Mouse (Mus musculus) Muller cell, postnatal 12 days (primary cell): ENCODE data around the gene Rbm17.
A peak's percentile ranks its signal among the peaks of the same experiment; 100 is the strongest.
"Not testable (repeated sequence)": the region's sequence is repeated elsewhere in the genome, so short reads cannot be mapped to it uniquely, and the experiment has no call there.

Experiments used
- DNase-seq: peaks from one replicate; pipeline ENCODE4 v3.0.0-alpha.2; 2015; ENCODE audit errors: inconsistent ontology term

Gene Rbm17

DNA sequence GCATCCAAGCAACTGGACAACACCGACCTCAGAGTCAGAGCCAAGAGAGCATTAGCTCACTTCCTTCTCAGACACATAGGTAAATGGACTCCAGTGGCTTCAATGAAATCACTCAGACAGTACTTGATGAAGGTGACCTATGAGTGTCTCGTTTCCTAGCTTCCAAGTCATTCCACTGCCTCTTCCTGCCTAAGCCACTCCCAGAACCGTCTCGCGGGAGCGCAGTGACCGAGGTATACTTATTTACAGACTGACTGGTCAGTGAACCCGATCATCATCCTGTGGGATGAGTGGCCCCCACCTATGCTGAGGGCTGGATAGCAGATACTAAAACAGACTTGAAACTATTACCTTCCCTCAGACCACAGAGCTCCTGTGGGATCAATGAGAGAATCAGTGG lies 57.9 kb downstream of the Rbm17 start:
- DNase-seq: no peak

GRCm38 (mm10) chr2:11545380-11545779 lies 58.6 kb downstream of the Rbm17 start:
- DNase-seq: no peak

DNA sequence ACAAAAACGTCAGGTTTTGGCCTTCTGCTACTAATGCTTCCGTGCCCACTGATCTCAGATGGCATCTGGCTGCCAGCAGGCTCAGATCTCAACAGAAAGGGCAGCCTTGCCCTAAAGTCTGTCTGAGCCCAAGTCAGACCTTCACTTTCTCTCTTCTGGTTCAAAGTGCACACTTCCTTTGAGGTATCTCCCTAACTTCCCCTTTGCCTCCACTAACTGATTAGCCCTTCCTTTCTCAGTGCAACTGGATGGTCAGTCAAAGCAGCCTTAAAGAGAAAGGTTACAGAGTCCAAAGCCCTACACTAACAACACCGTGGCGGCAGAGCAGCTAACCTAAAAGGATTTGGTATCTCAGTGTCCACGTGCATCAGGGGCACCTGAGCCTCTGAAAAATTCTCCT lies 59.6 kb downstream of the Rbm17 start:
- no peak for DNase-seq

- no peak for DNase-seq
Measured at GRCm38 (mm10) chr2:11543158-11543557, 60.8 kb downstream of the Rbm17 start.

GRCm38 (mm10) chr2:11542640-11543039 lies 61.3 kb downstream of the Rbm17 start:
- peak; percentile 52 for DNase-seq

GRCm38 (mm10) chr2:11542121-11542520 lies 61.8 kb downstream of the Rbm17 start:
- no peak for DNase-seq

GRCm38 (mm10) chr2:11541528-11541927 lies 62.4 kb downstream of the Rbm17 start:
- DNase-seq: not testable (repeated sequence)

DNA sequence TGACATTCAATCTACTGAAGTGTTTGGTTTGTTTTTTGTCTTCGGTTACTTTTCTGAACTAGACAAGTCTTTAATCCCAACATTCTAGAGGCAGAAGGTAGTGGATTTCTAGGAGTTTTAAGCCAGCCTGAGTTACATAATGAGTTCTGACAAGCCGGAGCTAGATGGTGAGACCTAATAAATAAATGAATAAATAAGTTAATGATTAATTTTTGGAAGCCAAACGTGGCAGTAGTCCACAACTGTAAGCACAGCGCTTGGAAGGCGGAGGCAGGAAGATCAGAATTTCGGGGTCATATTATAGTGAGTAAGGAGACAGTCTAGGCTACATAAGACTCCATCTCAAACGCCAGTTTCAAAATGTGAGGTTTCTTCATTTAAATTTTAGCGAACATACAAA lies 68.0 kb downstream of the Rbm17 start:
- DNase-seq: no peak
